Mouse (Mus musculus) myocyte (in vitro differentiated cells): ENCODE data around the gene A830005F24Rik.
A peak's percentile ranks its signal among the peaks of the same experiment; 100 is the strongest.

Experiments
- CEBPB ChIP-seq: IDR thresholded peaks from 2 replicates; pipeline ENCODE4 v1.6.1; 2011; ENCODE audit warnings: mild to moderate bottlenecking, moderate library complexity; ENCODE audit not compliant: poor library complexity, insufficient read depth, severe bottlenecking
- E2F4 ChIP-seq: IDR thresholded peaks from one replicate; pipeline ENCODE4 v1.6.1; 2011; ENCODE audit warnings: mild to moderate bottlenecking, control low read depth, moderate library complexity; ENCODE audit not compliant: insufficient read depth
- MAX ChIP-seq: IDR thresholded peaks from one replicate; pipeline ENCODE4 v1.6.1; 2011; ENCODE audit warnings: low read depth, mild to moderate bottlenecking, control low read depth
- MYOD1 ChIP-seq, 3 experiments: IDR thresholded peaks; one replicate each; pipeline ENCODE4 v1.6.1; 2011; ENCODE audit warnings: control low read depth in 2 of 3, low read depth in 2 of 3, mild to moderate bottlenecking in 2 of 3, moderate library complexity in 1 of 3; ENCODE audit not compliant: insufficient read length in 2 of 3, control insufficient read depth in 1 of 3
- POLR2A ChIP-seq: IDR thresholded peaks from one replicate; pipeline ENCODE4 v1.6.1; 2011; ENCODE audit warnings: low read depth, mild to moderate bottlenecking, control low read depth, moderate library complexity; ENCODE audit not compliant: insufficient read length
- POLR2AphosphoS2 ChIP-seq: IDR thresholded peaks from one replicate; pipeline ENCODE4 v1.6.1; 2011; ENCODE audit warnings: low read depth, control low read depth; ENCODE audit not compliant: insufficient read length
- TCF12 ChIP-seq: IDR thresholded peaks from one replicate; pipeline ENCODE4 v1.6.1; 2011; ENCODE audit warnings: mild to moderate bottlenecking, control low read depth; ENCODE audit not compliant: poor library complexity, insufficient read depth, severe bottlenecking
- USF1 ChIP-seq: IDR thresholded peaks from one replicate; pipeline ENCODE4 v1.6.1; 2011; ENCODE audit warnings: low read depth, mild to moderate bottlenecking, control low read depth, moderate library complexity

DNA sequence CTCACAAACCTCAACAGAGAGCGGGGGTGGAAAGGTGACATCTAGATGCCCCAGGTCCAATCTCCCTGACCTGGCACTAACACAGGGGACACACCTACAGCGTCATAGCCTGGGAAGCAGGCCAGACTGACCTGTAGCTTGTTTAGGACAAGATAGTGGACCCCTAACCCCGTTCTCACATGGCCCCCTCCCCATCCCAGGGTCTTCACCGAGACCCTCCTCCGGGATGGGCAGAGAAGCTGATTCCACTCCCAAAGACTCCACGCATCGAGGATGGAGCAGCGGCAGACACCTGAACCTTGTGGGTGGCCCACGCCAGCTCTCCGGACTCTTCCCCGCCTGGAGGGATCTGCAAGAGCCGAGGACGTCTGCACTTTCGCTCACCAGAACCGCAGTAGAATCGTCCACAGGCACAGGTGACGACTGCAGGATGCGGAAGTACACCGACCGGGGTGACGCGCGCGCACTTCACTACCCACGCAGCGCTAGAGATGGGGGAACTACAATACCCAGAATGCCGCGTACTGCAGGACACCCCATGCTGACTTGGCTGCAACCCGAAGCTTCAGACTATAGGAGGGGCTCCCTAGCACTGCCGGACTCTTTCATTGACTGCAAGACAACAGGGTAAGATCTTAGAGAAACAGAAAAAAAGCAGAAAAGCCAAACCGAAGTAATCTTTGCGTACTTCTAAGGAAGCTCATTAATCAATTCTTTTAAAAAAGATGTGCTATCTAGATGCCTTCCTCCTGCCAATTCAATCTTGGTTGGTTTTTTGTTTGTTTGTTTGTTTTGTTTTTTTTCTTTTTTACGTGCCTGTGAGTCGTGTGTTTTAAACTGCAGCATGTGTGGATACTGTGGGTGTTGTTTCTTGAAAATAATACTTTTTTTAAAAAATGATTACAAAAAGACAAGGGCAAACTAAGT, at the start of gene A830005F24Rik, which contains the start of gene Zfp169:
- TF ChIP-seq POLR2A: peak; percentile 78
- TF ChIP-seq POLR2AphosphoS2: peak; percentile 82
- TF ChIP-seq MYOD1 (IDR thresholded peaks at IDR 0.05; ENCODE audit: control insufficient read depth in 1 of 3, insufficient read length in 2 of 3, low read depth in 2 of 3): peak in 1 of 3 experiments; percentile 53
- TF ChIP-seq CEBPB: no peak
- TF ChIP-seq E2F4: no peak
- TF ChIP-seq MAX: no peak
- TF ChIP-seq USF1: no peak
- TF ChIP-seq TCF12: no peak
